Mouse (Mus musculus): Measurements from ENCODE around the gene Polr3g.

- TF ChIP-seq CTCF (IDR thresholded peaks at IDR 0.05; ENCODE audit: low read depth) (no peak), EP300 (IDR thresholded peaks at IDR 0.05; ENCODE audit: low read depth) (no peak)
These were observed 81.4 kb downstream of the Polr3g start for GRCm38 (mm10) chr13:81629395-81629794.

Measured in liver, embryonic 14.5 days (tissue).